Mouse (Mus musculus) ES-Bruce4 (cell line): Measurements from ENCODE around the gene Sertad4. TPM values are rescaled to one million over a fixed set of nuclear protein-coding genes. Genes with fewer than 3 reads are reported as not detected.

Experiments
- H3K27ac ChIP-seq: 2 replicates; pipeline ENCODE4 v1.5.1; 2012; ENCODE audit warnings: low read length, inconsistent platforms; ENCODE audit not compliant: insufficient read depth
- H3K27me3 ChIP-seq: 2 replicates; pipeline ENCODE4 v1.6.1; 2012; ENCODE audit warnings: mild to moderate bottlenecking, low read length, inconsistent platforms; ENCODE audit not compliant: control insufficient read depth, poor library complexity, insufficient read depth, severe bottlenecking
- H3K36me3 ChIP-seq: 2 replicates; pipeline ENCODE4 v1.6.1; 2012; ENCODE audit warnings: inconsistent platforms, mild to moderate bottlenecking, low read length, moderate library complexity; ENCODE audit not compliant: control insufficient read depth, poor library complexity, insufficient read depth, severe bottlenecking
- H3K4me1 ChIP-seq: one replicate; pipeline ENCODE4 v1.8.1; 2011; ENCODE audit warnings: low read length; ENCODE audit not compliant: control insufficient read depth, insufficient read depth
- H3K4me3 ChIP-seq: 2 replicates; pipeline ENCODE4 v1.5.1; 2011; ENCODE audit warnings: low read depth, mild to moderate bottlenecking, low read length
- H3K9ac ChIP-seq: 2 replicates; pipeline ENCODE4 v1.6.1; 2012; ENCODE audit warnings: low read depth, mild to moderate bottlenecking, inconsistent platforms; ENCODE audit not compliant: poor library complexity, severe bottlenecking
- H3K9me3 ChIP-seq: replicated peaks from 2 replicates; pipeline ENCODE4 v1.6.1; 2012; ENCODE audit warnings: mild to moderate bottlenecking, low read length, inconsistent platforms; ENCODE audit not compliant: control insufficient read depth, poor library complexity, insufficient read depth, severe bottlenecking
- CTCF ChIP-seq: IDR thresholded peaks from one replicate; pipeline ENCODE4 v1.8.1; 2011; ENCODE audit warnings: low read depth, low read length
- EP300 ChIP-seq: IDR thresholded peaks from 2 replicates; pipeline ENCODE4 v1.6.1; 2011; ENCODE audit warnings: low read depth, low read length; ENCODE audit not compliant: insufficient read depth
- POLR2A ChIP-seq: IDR thresholded peaks from one replicate; pipeline ENCODE4 v1.8.1; 2011; ENCODE audit warnings: low read length; ENCODE audit not compliant: insufficient read depth
- polyA plus RNA-seq: library from polyadenylated mRNA; stranded (reverse); fragments of >200 nt; gene quantifications from 2 replicates; pipeline ENCODE4 v1.2.4, GENCODE M21; 2011; ENCODE audit warnings: low read depth; ENCODE audit not compliant: missing spikeins, insufficient read depth, insufficient read length

The Sertad4 gene
- polyA plus RNA-seq, result 12.0 and 12.9 TPM in 2 replicates

DNA sequence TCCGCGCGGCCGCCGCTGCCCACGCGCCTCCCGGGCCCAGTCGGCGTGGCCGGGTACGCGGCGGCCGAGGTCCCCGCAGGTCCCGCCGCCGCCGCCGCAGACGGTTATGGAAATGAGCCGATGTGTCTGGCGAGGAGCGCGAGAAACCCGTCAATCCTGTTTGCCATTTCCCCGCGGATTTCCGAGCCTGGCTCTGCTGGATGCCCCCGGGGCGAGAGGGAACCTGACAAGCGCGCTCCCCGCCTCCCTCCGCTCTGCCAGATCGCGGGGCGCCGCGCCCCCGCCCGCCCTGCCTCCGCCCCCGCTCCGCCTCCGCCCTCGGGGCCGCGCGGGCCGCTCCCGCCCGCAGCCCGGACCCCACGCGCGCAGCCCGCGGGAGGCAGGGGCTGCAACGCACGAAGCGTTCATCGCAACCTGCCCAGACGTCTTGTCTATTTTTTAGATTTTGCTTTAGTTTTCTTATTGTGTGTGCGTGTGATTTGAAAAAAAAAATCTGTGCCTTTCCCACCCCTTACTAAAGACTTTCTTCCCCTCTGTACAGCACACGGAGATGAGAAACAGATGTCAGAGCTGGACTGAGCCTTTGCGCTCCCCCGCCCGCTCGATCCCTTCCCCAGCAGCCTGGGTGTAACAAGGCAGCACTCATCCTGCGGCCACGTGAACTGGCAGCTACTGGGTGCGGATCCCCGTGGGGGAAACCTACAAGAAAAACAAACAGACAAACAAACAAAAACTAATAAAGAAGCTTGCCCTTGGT, at the start of gene Sertad4:
TSS of gene Sertad4 (minus strand) at position 283 of the 757 bp plus-strand sequence.
- Histone ChIP-seq H3K27ac (no peak within 1 kb of the TSS), H3K4me3 (peak within 1 kb of the TSS; percentile 75), H3K9ac (peak within 1 kb of the TSS; percentile 69), H3K4me1 (no peaks in the 10 kb centered on the region), H3K27me3 (peaks cover 10% of the 10 kb centered on the region), H3K36me3 (no peaks in the 10 kb centered on the region), H3K9me3 (no peaks in the 10 kb centered on the region)
- TF ChIP-seq EP300 (no peak), CTCF (no peak), POLR2A (no peak)

GRCm38 (mm10) chr1:192901516-192901915, 46.0 kb upstream of the Sertad4 start:
- no peak for TF ChIP-seq CTCF
- TF ChIP-seq POLR2A, result no peak
- no peak for TF ChIP-seq EP300
- no peak overlapping the region for H3K9ac ChIP-seq
- no peaks in the 10 kb centered on the region for H3K36me3 ChIP-seq
- H3K4me1 ChIP-seq, result no peaks in the 10 kb centered on the region
- H3K9me3 ChIP-seq, result no peaks in the 10 kb centered on the region
- H3K4me3 ChIP-seq, result no peak overlapping the region
- no peak overlapping the region for H3K27ac ChIP-seq
- H3K27me3 ChIP-seq, result no peaks in the 10 kb centered on the region

DNA sequence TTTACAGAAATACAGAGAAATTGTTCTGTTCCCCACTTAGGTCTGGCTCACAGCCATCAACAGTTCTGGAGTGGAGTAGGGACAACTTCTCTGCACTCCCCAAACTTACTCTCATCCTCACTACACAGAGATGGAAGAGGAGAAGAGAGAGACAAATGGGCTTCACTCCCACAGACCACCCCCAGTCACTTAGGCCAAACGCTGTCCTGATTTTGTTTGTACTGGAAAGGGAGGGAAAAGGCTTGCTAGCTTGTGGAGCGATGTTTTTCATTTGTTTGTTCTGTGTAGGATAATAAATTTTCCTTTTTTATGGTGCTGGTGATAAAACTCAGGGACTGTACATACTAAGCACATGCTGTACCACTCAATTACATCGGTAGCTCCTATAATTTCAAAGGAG, 45.4 kb upstream of the Sertad4 start:
- H3K27me3 ChIP-seq, result no peaks in the 10 kb centered on the region
- no peaks in the 10 kb centered on the region for H3K4me1 ChIP-seq
- TF ChIP-seq CTCF (no peak), POLR2A (no peak), EP300 (no peak)
- H3K4me3 ChIP-seq, result no peak overlapping the region
- no peak overlapping the region for H3K9ac ChIP-seq
- H3K36me3 ChIP-seq, result no peaks in the 10 kb centered on the region
- H3K9me3 ChIP-seq, result no peaks in the 10 kb centered on the region
- no peak overlapping the region for H3K27ac ChIP-seq

DNA sequence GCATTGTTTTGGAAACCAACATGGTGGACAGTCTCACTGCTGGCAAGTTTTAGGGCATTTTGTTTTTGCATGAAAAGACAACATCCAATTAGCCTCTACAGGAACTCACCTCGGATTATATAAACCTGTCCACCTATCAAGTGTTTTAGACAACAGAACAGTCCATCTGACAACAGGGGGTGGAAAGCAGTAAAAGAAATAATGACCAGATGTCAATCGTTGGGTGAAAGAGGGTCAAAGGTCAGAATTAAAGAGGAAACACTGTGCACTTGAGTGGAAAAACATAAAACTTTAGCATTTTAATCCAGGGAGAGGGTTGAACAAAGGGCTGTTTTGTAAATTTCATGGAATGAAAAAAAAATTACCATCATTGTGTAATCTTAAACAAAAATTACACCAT, 43.2 kb upstream of the Sertad4 start:
- no peak overlapping the region for H3K9ac ChIP-seq
- no peaks in the 10 kb centered on the region for H3K4me1 ChIP-seq
- H3K27me3 ChIP-seq, result no peaks in the 10 kb centered on the region
- no peaks in the 10 kb centered on the region for H3K9me3 ChIP-seq
- no peak for TF ChIP-seq POLR2A
- no peak for TF ChIP-seq EP300
- no peak for TF ChIP-seq CTCF
- no peaks in the 10 kb centered on the region for H3K36me3 ChIP-seq
- H3K4me3 ChIP-seq, result no peak overlapping the region
- H3K27ac ChIP-seq, result no peak overlapping the region

GRCm38 (mm10) chr1:192897218-192897617, 41.7 kb upstream of the Sertad4 start:
- no peak overlapping the region for H3K9ac ChIP-seq
- H3K27ac ChIP-seq, result no peak overlapping the region
- no peaks in the 10 kb centered on the region for H3K27me3 ChIP-seq
- TF ChIP-seq POLR2A (no peak), EP300 (no peak)
- no peaks in the 10 kb centered on the region for H3K36me3 ChIP-seq
- H3K4me1 ChIP-seq, result no peaks in the 10 kb centered on the region
- no peaks in the 10 kb centered on the region for H3K9me3 ChIP-seq
- no peak overlapping the region for H3K4me3 ChIP-seq

- H3K4me3 ChIP-seq, result no peak overlapping the region
Measured at GRCm38 (mm10) chr1:192896076-192896475, 40.5 kb upstream of the Sertad4 start.

More at GRCm38 (mm10) chr1:192896076-192896475, 40.5 kb upstream of the Sertad4 start:
- H3K27me3 ChIP-seq, result no peaks in the 10 kb centered on the region
- H3K9ac ChIP-seq, result no peak overlapping the region
- H3K36me3 ChIP-seq, result no peaks in the 10 kb centered on the region
- no peak for TF ChIP-seq POLR2A
- no peak for TF ChIP-seq EP300
- TF ChIP-seq CTCF, result no peak
- H3K9me3 ChIP-seq, result no peaks in the 10 kb centered on the region
- H3K27ac ChIP-seq, result no peak overlapping the region
- no peaks in the 10 kb centered on the region for H3K4me1 ChIP-seq
